ENCODE assay signal across 13 mouse cellular contexts in genomic region chr13:41670386-41671130, GRCm38 (mm10).
DNase-seq lines count a peak whose midpoint lies in the region; ATAC-seq and TF ChIP-seq lines count a peak whose summit lies in the region.
"Had no signal": no experiment of that assay in that cellular context is flagged by ENCODE, and none has a peak within 500 bp of the region (broad histone marks: within the 10 kb centered on the region; RNA-seq: fewer than 3 reads in every experiment).

No protein-coding gene starts in this region.

- TF ChIP-seq CTCF in CH12.LX (conservative IDR thresholded peaks at IDR 0.05 in 1 of 2, IDR thresholded peaks at IDR 0.05 in 1 of 2; ENCODE audit: low read depth in 2 of 2, low read length in 2 of 2), result no peak
- no peak for TF ChIP-seq CTCF in heart, postnatal 0 days (IDR thresholded peaks at IDR 0.05; ENCODE audit: low read depth)

- H3K36me3 ChIP-seq in CH12.LX (replicated peaks in 1 of 2; ENCODE audit: control insufficient read depth in 1 of 2, insufficient read depth in 1 of 2, low read length in 1 of 2), result no peaks in the 10 kb centered on the region
- H3K36me3 ChIP-seq in heart, postnatal 0 days (replicated peaks; ENCODE audit: control insufficient read depth, insufficient read depth, low read length), result no peaks in the 10 kb centered on the region

- peak; percentile 42; the same call in 1 of the 2 replicates for ATAC-seq in heart, postnatal 0 days (ENCODE audit: insufficient read depth, low read depth)
- ATAC-seq: intestine, embryonic 16.5 days had no signal

- peak; percentile 30 for DNase-seq in kidney, postnatal 14 days
- DNase-seq in kidney, adult 11 months, result no peak
- no peak for DNase-seq in CH12.LX (ENCODE audit: extremely low read depth)
- DNase-seq in brain, adult 2 months (ENCODE audit: low read depth, low spot score), result peak; percentile 73
- DNase-seq in heart, postnatal 0 days (ENCODE audit: low spot score), result peak; percentile 68
- no peak for DNase-seq in T-cell, adult 2 months (ENCODE audit: low spot score)
- DNase-seq in frontal cortex, postnatal 25 days (ENCODE audit: low spot score in 2 of 2), result no peak
- DNase-seq: cerebellum, adult 18-20 months; layer of hippocampus, postnatal 36 days; lung, adult 2 months; thymus, postnatal 4 days had no signal

- WGBS in heart, postnatal 0 days, result 34% methylated on average over 7 of the region's 7 CpGs

- in situ Hi-C loops in CH12.LX (cut with MboI; ENCODE audit: low pct_ligation_motif_present, low pct_unique_long_range_greater_than_20kb, low sequenced_read_pairs), result no loop called here

- no peak overlapping the region for H3K4me3 ChIP-seq in CH12.LX (replicated peaks in 1 of 3; ENCODE audit: low read depth in 2 of 3, low read length in 2 of 3, poor library complexity in 1 of 3)
- no peak overlapping the region for H3K4me3 ChIP-seq in heart, postnatal 0 days (ENCODE audit: low read depth, low read length)
- H3K4me3 ChIP-seq: megakaryocyte, embryonic 14.5 days had no signal

- peak overlapping the region; percentile 21; the same call in 1 of the 2 replicates for H3K27ac ChIP-seq in CH12.LX (ENCODE audit: insufficient read depth, low read depth)
- peak overlapping the region; percentile 76 for H3K27ac ChIP-seq in heart, postnatal 0 days (ENCODE audit: low read depth)

- no peak for TF ChIP-seq RAD21 in CH12.LX (IDR thresholded peaks at IDR 0.05; ENCODE audit: low read depth, low read length)

- no peak overlapping the region for H3K9ac ChIP-seq in CH12.LX (ENCODE audit: insufficient read depth, low read depth)
- no peak overlapping the region for H3K9ac ChIP-seq in heart, postnatal 0 days (replicated peaks; ENCODE audit: low read depth, low read length)

- 0 out of 2 replicates have a peak, but pooled peaks have one; percentile 15 for TF ChIP-seq EP300 in CH12.LX (IDR thresholded peaks at IDR 0.05; ENCODE audit: low read length)
- no peak; the same call in 1 of the 2 replicates for TF ChIP-seq EP300 in heart, postnatal 0 days (IDR thresholded peaks at IDR 0.05; ENCODE audit: low read depth)

- TF ChIP-seq POLR2A in CH12.LX (IDR thresholded peaks at IDR 0.05; ENCODE audit: low read depth, low read length), result no peak

- H3K4me1 ChIP-seq in CH12.LX (ENCODE audit: control insufficient read depth in 1 of 2, insufficient read depth in 2 of 2), result peaks cover 26 to 49% of the 10 kb centered on the region in 2 experiments
- peaks cover 24% of the 10 kb centered on the region for H3K4me1 ChIP-seq in heart, postnatal 0 days (ENCODE audit: control insufficient read depth, insufficient read depth)
- H3K4me1 ChIP-seq: megakaryocyte, embryonic 14.5 days had no signal

- no peak overlapping the region for H3K4me2 ChIP-seq in CH12.LX (ENCODE audit: insufficient read depth, low read depth, poor library complexity, severe bottlenecking)
- H3K4me2 ChIP-seq in heart, postnatal 0 days (ENCODE audit: low read depth, low read length), result no peak overlapping the region

- no peaks in the 10 kb centered on the region for H3K79me2 ChIP-seq in CH12.LX (replicated peaks; ENCODE audit: control insufficient read depth, extremely low read depth, insufficient read depth, poor library complexity, severe bottlenecking)

- dilution Hi-C loops in CH12.LX (cut with MboI; ENCODE audit: extremely low pct_ligation_motif_present, extremely low pct_unique_long_range_greater_than_20kb, low sequenced_read_pairs), result no loop called here

- H3K27me3 ChIP-seq in CH12.LX (replicated peaks), result no peaks in the 10 kb centered on the region
- no peaks in the 10 kb centered on the region for H3K27me3 ChIP-seq in heart, postnatal 0 days (ENCODE audit: control insufficient read depth, insufficient read depth, low read length)
- H3K27me3 ChIP-seq: megakaryocyte, embryonic 14.5 days had no signal

- H3K9me3 ChIP-seq in CH12.LX (replicated peaks; ENCODE audit: low read length), result peaks cover 2% of the 10 kb centered on the region
- no peaks in the 10 kb centered on the region for H3K9me3 ChIP-seq in heart, postnatal 0 days (replicated peaks; ENCODE audit: control insufficient read depth, low read length)

TF ChIP-seq in CH12.LX, 34 proteins besides CTCF, POLR2A, EP300 and RAD21:
- peak; percentile 34; the same call in 1 of the 2 replicates for TF ChIP-seq IRF4 (IDR thresholded peaks at IDR 0.05; ENCODE audit: low read depth, low read length)
- 0 out of 2 replicates have a peak, but pooled peaks have one; percentile 22 for TF ChIP-seq TCF12 (IDR thresholded peaks at IDR 0.05; ENCODE audit: low read depth, low read length)
- TF ChIP-seq GABPA (IDR thresholded peaks at IDR 0.05; ENCODE audit: insufficient replicate concordance, low read depth, low read length), result no peak
- TF ChIP-seq ETS1 (conservative IDR thresholded peaks at IDR 0.05; ENCODE audit: low read depth, low read length), result 0 out of 2 replicates have a peak, but pooled peaks have one; percentile 8
- TF ChIP-seq MEF2A (IDR thresholded peaks at IDR 0.05; ENCODE audit: borderline replicate concordance, low read depth, low read length), result 0 out of 2 replicates have a peak, but pooled peaks have one; percentile 47
- no peak for TF ChIP-seq MAZ (IDR thresholded peaks at IDR 0.05; ENCODE audit: low read depth, low read length)
- no peak for TF ChIP-seq ZMIZ1 (IDR thresholded peaks at IDR 0.05; ENCODE audit: low read depth, low read length)

Comparison
In these comparisons a context has a peak if more than half of its experiments do, and no peak if none do; other contexts are left out.
1. DNase-seq: peak in kidney, postnatal 14 days (single experiment), brain, adult 2 months (single experiment) and heart, postnatal 0 days (single experiment); none in kidney, adult 11 months (single experiment), CH12.LX (single experiment), T-cell, adult 2 months (single experiment) and frontal cortex, postnatal 25 days (0 of 2).